ENCODE assay signal across 10 mouse cellular contexts in genomic region chr9:25571381-25571780, GRCm38 (mm10).
DNase-seq lines count a peak whose midpoint lies in the region; ATAC-seq and TF ChIP-seq lines count a peak whose summit lies in the region.
"Had no signal": no experiment of that assay in that cellular context is flagged by ENCODE, and none has a peak within 500 bp of the region (broad histone marks: within the 10 kb centered on the region; RNA-seq: fewer than 3 reads in every experiment).

No protein-coding gene starts in this region.

- no peak overlapping the region for H3K4me2 ChIP-seq in kidney, postnatal 0 days (ENCODE audit: low read length)
- no peak overlapping the region for H3K4me2 ChIP-seq in forebrain, embryonic 11.5 days (ENCODE audit: low read depth, low read length, severe bottlenecking)
- H3K4me2 ChIP-seq in midbrain, embryonic 13.5 days (replicated peaks): no peak overlapping the region

- peak; percentile 4 for DNase-seq in kidney, postnatal 0 days (ENCODE audit: low spot score)
- no peak for DNase-seq in kidney, adult 8-10 months
- peak; percentile 77 for DNase-seq in brain, embryonic 14.5 days (ENCODE audit: low read depth)
- DNase-seq in forebrain, embryonic 11.5 days (ENCODE audit: low spot score): no peak
- DNase-seq in right cerebral cortex, adult 18-20 months: no peak
- no peak for DNase-seq in layer of hippocampus, postnatal 36 days
- no peak for DNase-seq in spleen, adult 12 weeks (ENCODE audit: low spot score)
- DNase-seq: cerebellum, postnatal 25 days; kidney, adult 11 months had no signal

- ATAC-seq in kidney, postnatal 0 days (replicated peaks; ENCODE audit: low FRiP score, low read depth): no peak
- ATAC-seq in forebrain, embryonic 11.5 days (replicated peaks; ENCODE audit: low FRiP score): peak; percentile 59
- ATAC-seq in midbrain, embryonic 13.5 days: peak; percentile 49; the same call in 1 of the 2 replicates

- H3K4me3 ChIP-seq in kidney, postnatal 0 days (replicated peaks; ENCODE audit: low read depth, low read length): no peak overlapping the region
- H3K4me3 ChIP-seq in forebrain, embryonic 11.5 days (ENCODE audit: low read depth, low read length): no peak overlapping the region
- no peak overlapping the region for H3K4me3 ChIP-seq in midbrain, embryonic 13.5 days (replicated peaks)

- H3K27me3 ChIP-seq in kidney, postnatal 0 days (ENCODE audit: insufficient read depth, low read length): no peaks in the 10 kb centered on the region
- no peaks in the 10 kb centered on the region for H3K27me3 ChIP-seq in forebrain, embryonic 11.5 days (ENCODE audit: control insufficient read depth, insufficient read depth, low read length)
- no peaks in the 10 kb centered on the region for H3K27me3 ChIP-seq in midbrain, embryonic 13.5 days

- no peaks in the 10 kb centered on the region for H3K9me3 ChIP-seq in kidney, postnatal 0 days (replicated peaks; ENCODE audit: low read length)
- H3K9me3 ChIP-seq in forebrain, embryonic 11.5 days (ENCODE audit: control insufficient read depth, low read length): no peaks in the 10 kb centered on the region
- H3K9me3 ChIP-seq in midbrain, embryonic 13.5 days: no peaks in the 10 kb centered on the region

- no peaks in the 10 kb centered on the region for H3K4me1 ChIP-seq in kidney, postnatal 0 days (replicated peaks; ENCODE audit: insufficient read depth, low read length)
- peaks cover 6% of the 10 kb centered on the region for H3K4me1 ChIP-seq in forebrain, embryonic 11.5 days (replicated peaks; ENCODE audit: control insufficient read depth, insufficient read depth, low read length)
- peaks cover 12% of the 10 kb centered on the region; the same call in 1 of the 2 replicates for H3K4me1 ChIP-seq in midbrain, embryonic 13.5 days (replicated peaks)

- no peak overlapping the region for H3K27ac ChIP-seq in kidney, postnatal 0 days
- H3K27ac ChIP-seq in forebrain, embryonic 11.5 days (ENCODE audit: low read depth, low read length): peak overlapping the region; percentile 50; the same call in 1 of the 2 replicates
- peak overlapping the region; percentile 44 for H3K27ac ChIP-seq in midbrain, embryonic 13.5 days

- no peak overlapping the region for H3K9ac ChIP-seq in kidney, postnatal 0 days (ENCODE audit: low read depth, low read length)
- no peak overlapping the region for H3K9ac ChIP-seq in forebrain, embryonic 11.5 days (ENCODE audit: low read length)
- no peak overlapping the region for H3K9ac ChIP-seq in midbrain, embryonic 13.5 days (replicated peaks)

- H3K36me3 ChIP-seq in kidney, postnatal 0 days (ENCODE audit: insufficient read depth, low read length): no peaks in the 10 kb centered on the region
- H3K36me3 ChIP-seq in forebrain, embryonic 11.5 days (ENCODE audit: control insufficient read depth, insufficient read depth, low read length): no peaks in the 10 kb centered on the region
- no peaks in the 10 kb centered on the region for H3K36me3 ChIP-seq in midbrain, embryonic 13.5 days

- no peak for TF ChIP-seq POLR2A in brain, embryonic 14.5 days (IDR thresholded peaks at IDR 0.05; ENCODE audit: borderline replicate concordance, extremely low read depth, insufficient read depth, insufficient read length, poor library complexity, severe bottlenecking)

- 43% methylated on average over 2 of the region's 2 CpGs for WGBS in kidney, postnatal 0 days
- WGBS in forebrain, embryonic 11.5 days: 19% methylated on average over 2 of the region's 2 CpGs
- 29% methylated on average over 2 of the region's 2 CpGs for WGBS in midbrain, embryonic 13.5 days

- no peak for TF ChIP-seq CTCF in kidney, postnatal 0 days (IDR thresholded peaks at IDR 0.05; ENCODE audit: low read depth)
- no peak for TF ChIP-seq CTCF in brain, embryonic 14.5 days (IDR thresholded peaks at IDR 0.05; ENCODE audit: borderline replicate concordance, extremely low read depth, insufficient read depth, insufficient read length)

Comparison
In these comparisons a context has a peak if more than half of its experiments do, and no peak if none do; other contexts are left out.
1. DNase-seq: peak in kidney, postnatal 0 days (single experiment) and brain, embryonic 14.5 days (single experiment); none in kidney, adult 8-10 months (0 of 2), forebrain, embryonic 11.5 days (single experiment), right cerebral cortex, adult 18-20 months (single experiment), layer of hippocampus, postnatal 36 days (0 of 2) and spleen, adult 12 weeks (single experiment).